Mouse (Mus musculus): Measurements from ENCODE around the gene Anp32a. TPM values are rescaled to one million over a fixed set of nuclear protein-coding genes. Genes with fewer than 3 reads are reported as not detected.

Anp32a gene
- polyA plus RNA-seq, 1 experiment from 2014 or later: 165 TPM

DNA sequence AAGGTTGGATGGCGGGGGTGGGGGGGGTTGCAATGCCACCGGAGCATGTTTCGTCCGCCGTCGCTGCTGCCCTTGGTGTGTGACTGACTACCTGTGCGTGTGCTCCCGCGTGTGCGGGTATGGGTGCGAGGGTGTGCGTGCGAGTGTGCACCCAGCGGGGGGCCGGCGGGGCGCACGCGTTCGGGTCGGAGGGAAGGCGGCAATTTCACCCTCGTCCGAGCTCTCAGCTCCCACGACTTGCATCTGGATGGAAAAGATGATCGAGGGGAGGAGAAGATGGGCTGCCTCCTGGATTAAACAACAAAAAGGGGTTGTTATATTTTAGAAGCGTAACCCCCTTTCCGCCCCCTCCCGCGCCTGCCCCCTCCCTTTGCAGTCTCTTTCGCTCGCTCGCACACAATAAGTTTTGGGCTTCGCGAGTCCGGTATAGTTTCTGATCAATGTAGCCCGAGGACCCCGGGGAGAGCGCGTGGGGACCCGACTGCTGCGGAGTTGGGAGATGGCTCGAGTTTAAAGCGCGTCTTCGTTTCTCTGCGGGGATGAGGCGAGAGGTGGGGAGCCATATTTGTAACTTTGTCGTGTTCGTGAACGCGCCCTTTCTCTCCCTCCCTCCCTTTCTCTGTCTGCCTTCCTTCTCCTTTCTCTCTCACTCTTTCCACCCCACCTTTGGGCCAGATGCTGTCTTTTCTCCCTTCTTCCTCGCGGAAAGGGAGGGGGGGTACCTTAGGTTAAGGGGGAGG lies 778 bp downstream of the Anp32a start:
- Histone ChIP-seq H3K4me1 (replicated peaks) (peaks cover 17% of the 10 kb centered on the region), H3K9ac (peak overlapping the region; percentile 95), H3K36me3 (no peaks in the 10 kb centered on the region), H3K4me2 (replicated peaks) (peak overlapping the region; percentile 84), H3K4me3 (replicated peaks) (peak overlapping the region; percentile 88), H3K9me3 (no peaks in the 10 kb centered on the region), H3K27me3 (replicated peaks) (no peaks in the 10 kb centered on the region), H3K27ac (peak overlapping the region; percentile 95)
- WGBS: under 1% methylated on average over 53 of the region's 54 CpGs
- no peak for ATAC-seq

DNA sequence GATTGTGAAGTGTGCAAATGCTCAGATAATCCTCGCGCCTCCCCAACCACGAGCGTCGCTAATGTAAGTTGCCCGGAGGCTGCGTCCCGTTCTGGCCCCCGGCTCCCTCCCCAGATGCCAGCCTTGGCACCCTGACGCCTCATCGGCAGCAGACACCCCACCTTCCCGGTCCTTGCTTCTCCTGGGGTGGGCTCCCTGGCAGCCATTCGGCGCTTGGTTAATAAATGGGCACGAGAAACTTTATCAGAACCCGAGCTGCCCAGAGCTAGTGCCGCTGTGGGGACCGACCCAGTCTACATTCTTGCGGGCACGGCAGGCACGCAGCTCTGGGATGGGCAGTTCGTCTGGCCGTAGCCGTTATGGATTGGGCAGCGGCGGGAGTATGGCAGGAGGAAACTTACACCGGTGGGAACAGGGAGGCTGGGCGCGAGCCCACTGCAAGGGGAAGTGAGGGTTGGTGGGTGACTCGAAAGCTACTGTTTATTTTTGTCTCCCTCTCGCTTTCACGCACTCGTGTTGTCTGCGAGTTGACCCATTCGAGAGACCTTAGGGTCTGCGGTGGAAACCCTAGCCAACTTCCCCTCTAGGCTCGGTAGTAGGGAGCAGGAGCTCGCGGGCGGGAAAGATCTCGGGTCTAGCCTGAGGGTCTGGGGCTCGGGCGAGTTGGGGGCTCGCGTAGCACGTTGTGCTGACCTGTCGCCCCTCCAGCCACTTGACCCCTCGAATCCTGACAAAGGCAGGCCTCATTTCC lies 1.5 kb downstream of the Anp32a start:
- ATAC-seq: peak; percentile 29
- peak overlapping the region; percentile 95 for H3K27ac ChIP-seq
- peaks cover 22% of the 10 kb centered on the region for H3K4me1 ChIP-seq (replicated peaks)
- H3K9ac ChIP-seq: peak overlapping the region; percentile 95
- H3K9me3 ChIP-seq: no peaks in the 10 kb centered on the region
- H3K4me3 ChIP-seq (replicated peaks): peak overlapping the region; percentile 88
- H3K36me3 ChIP-seq: no peaks in the 10 kb centered on the region
- no peaks in the 10 kb centered on the region for H3K27me3 ChIP-seq (replicated peaks)
- WGBS: under 1% methylated on average over 48 of the region's 48 CpGs
- peak overlapping the region; percentile 84 for H3K4me2 ChIP-seq (replicated peaks)

DNA sequence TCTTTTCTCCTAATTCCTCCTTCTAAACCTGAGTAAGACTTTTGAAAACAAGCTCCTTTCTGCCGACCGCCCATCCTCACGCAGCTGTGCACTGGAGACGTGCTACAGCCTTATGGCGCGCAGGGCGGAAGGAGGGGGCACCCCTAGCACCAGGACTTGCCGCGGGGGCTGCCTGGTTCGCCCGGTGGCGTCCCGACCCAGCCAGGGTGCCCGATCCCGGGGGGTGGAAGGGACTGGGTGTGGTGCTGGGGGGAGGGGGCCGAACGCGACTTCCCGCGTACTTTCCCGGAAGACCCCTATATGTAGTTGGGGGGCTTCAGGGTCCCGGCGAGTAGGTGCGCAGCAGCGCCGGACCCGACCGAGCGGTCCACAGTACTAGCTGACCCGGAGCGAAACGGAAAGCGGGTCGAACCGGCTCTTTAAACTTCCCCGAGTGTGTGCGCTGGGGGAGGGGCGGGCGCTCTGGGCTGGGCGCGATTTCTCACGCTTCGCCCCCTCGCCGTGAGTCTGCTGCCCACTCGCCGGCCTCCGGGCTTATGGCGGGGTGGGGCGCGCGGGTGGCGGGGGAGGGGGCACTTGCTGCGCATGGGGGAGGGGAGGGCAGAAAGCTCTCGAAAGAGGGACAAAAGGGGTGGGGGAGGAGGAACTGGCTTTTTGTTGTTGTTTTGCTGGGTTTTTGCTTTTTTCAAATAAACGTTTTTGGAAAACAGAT lies 2.3 kb downstream of the Anp32a start:
- H3K27me3 ChIP-seq (replicated peaks): no peaks in the 10 kb centered on the region
- H3K27ac ChIP-seq: peak overlapping the region; percentile 95
- H3K4me2 ChIP-seq (replicated peaks): peak overlapping the region; percentile 84
- H3K36me3 ChIP-seq: no peaks in the 10 kb centered on the region
- under 1% methylated on average over 49 of the region's 56 CpGs for WGBS
- no peaks in the 10 kb centered on the region for H3K9me3 ChIP-seq
- H3K4me1 ChIP-seq (replicated peaks): peaks cover 27% of the 10 kb centered on the region
- ATAC-seq: peak; percentile 55
- peak overlapping the region; percentile 95 for H3K9ac ChIP-seq
- H3K4me3 ChIP-seq (replicated peaks): peak overlapping the region; percentile 88

DNA sequence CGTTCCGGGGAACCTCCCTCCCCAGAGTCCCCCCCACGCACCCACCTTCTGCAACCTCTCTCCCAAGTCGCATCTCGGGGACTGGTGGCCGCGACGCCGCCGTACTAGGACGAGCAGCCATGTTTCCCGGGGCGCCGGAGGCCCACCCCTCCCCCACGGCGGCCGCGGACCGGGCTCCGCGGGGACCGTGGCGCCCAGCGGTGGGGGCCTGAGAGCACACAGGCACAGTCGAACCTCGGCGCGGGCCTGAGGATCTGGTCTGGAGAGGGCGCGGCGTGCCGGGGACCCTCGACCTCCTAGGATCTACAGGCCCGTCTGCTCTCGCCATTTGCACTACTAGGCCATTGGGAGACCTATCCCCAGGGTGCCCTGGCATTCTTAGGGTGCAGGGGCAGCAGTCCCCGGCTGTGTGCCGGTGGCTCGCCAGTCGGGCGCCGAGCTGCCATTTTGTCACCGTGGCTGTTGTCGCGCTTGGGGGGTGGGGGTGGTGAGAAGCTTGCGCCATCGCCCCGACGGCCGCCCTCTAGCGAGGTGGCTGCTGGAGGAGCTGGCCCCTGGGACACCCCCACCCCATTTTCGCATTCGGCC lies 2.9 kb downstream of the Anp32a start:
- H3K9me3 ChIP-seq: no peaks in the 10 kb centered on the region
- H3K9ac ChIP-seq: peak overlapping the region; percentile 95
- peak overlapping the region; percentile 84 for H3K4me2 ChIP-seq (replicated peaks)
- peak overlapping the region; percentile 95 for H3K27ac ChIP-seq
- peaks cover 29% of the 10 kb centered on the region for H3K4me1 ChIP-seq (replicated peaks)
- H3K27me3 ChIP-seq (replicated peaks): no peaks in the 10 kb centered on the region
- 0% methylated on average over 52 of the region's 52 CpGs for WGBS
- H3K36me3 ChIP-seq: no peaks in the 10 kb centered on the region
- H3K4me3 ChIP-seq (replicated peaks): peak overlapping the region; percentile 88
- peak; percentile 37 for ATAC-seq

- under 1% methylated on average over 26 of the region's 26 CpGs for WGBS
- peaks cover 34% of the 10 kb centered on the region for H3K4me1 ChIP-seq (replicated peaks)
- H3K4me2 ChIP-seq (replicated peaks): peak overlapping the region; percentile 84
- no peaks in the 10 kb centered on the region for H3K36me3 ChIP-seq
- H3K4me3 ChIP-seq (replicated peaks): peak overlapping the region; percentile 88
- H3K9me3 ChIP-seq: no peaks in the 10 kb centered on the region
- no peaks in the 10 kb centered on the region for H3K27me3 ChIP-seq (replicated peaks)
- peak overlapping the region; percentile 95 for H3K9ac ChIP-seq
- peak overlapping the region; percentile 95 for H3K27ac ChIP-seq
- ATAC-seq: peak; percentile 46
These were observed 3.5 kb downstream of the Anp32a start for GRCm38 (mm10) chr9:62344545-62344944.

DNA sequence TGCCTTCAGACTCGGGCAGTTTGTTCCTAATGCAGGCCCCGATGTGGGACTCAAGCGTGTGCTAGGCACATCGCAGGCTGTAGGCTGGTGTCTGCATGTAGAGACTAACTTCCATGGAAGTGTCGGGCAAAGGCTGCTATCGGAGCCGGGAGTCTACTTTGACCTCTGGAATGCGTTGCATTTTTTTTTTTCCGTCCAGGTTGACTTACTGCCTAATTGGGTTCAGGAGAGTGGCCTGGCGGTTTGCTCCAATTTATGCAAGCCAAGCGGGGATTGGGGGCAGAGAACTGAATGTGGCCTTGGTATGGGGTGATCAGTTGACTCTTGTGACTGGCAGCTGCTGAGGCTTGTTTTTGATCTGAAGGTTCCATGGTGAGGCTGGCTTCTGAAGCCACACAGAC lies 4.0 kb downstream of the Anp32a start:
- H3K4me3 ChIP-seq (replicated peaks): peak overlapping the region; percentile 88
- peak overlapping the region; percentile 95 for H3K27ac ChIP-seq
- H3K4me1 ChIP-seq (replicated peaks): peaks cover 38% of the 10 kb centered on the region
- 23% methylated on average over 11 of the region's 11 CpGs for WGBS
- no peaks in the 10 kb centered on the region for H3K36me3 ChIP-seq
- H3K9me3 ChIP-seq: no peaks in the 10 kb centered on the region
- peak overlapping the region; percentile 84 for H3K4me2 ChIP-seq (replicated peaks)
- no peaks in the 10 kb centered on the region for H3K27me3 ChIP-seq (replicated peaks)
- no peak for ATAC-seq
- H3K9ac ChIP-seq: peak overlapping the region; percentile 95

DNA sequence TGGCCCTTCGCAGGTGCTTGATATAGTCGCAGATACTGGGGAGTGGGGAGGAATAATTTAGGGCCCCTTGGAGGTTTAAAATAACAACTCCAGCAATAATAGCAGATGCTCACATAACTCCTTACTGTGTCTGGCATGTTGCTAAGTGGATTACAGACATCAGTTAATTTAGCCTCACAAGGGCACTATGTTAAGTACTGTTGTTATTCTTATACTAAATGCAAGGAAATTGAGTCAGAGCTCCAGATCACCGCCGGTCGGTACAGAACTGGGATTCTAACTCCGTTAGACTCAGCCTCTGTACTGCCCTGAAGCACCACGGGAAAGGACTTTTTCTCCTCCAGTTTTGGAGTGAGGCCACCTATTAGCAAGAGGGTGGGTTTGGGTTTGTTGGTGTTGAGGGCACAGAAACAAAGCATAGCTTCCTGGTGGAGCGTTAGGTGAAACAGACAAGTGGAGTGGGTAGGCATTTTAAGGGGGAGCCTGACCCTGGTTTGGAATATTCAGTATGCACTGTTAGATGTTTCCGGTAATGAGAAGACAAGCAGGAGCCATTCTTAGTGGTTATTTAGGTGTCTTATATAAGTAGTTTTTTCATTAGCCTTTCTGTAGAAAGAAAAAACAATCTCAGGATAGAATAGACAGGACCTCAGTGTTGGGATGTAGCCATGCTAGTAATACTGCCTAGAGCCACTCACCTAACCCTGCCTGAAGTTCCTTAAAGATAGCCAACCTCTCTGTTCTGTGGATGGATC lies 4.7 kb downstream of the Anp32a start:
- Histone ChIP-seq H3K27ac (peak overlapping the region; percentile 95; the same call in 1 of the 2 replicates), H3K36me3 (no peaks in the 10 kb centered on the region), H3K4me2 (replicated peaks) (peak overlapping the region; percentile 84), H3K4me3 (replicated peaks) (peak overlapping the region; percentile 88), H3K4me1 (replicated peaks) (peaks cover 43% of the 10 kb centered on the region), H3K9me3 (no peaks in the 10 kb centered on the region), H3K9ac (peak overlapping the region; percentile 95; the same call in 1 of the 2 replicates), H3K27me3 (replicated peaks) (no peaks in the 10 kb centered on the region)
- ATAC-seq: no peak
- 53% methylated on average over 9 of the region's 9 CpGs for WGBS

GRCm38 (mm10) chr9:62346388-62346679 lies 5.2 kb downstream of the Anp32a start:
- H3K27ac ChIP-seq: no peak overlapping the region
- ATAC-seq: no peak
- H3K36me3 ChIP-seq: no peaks in the 10 kb centered on the region
- H3K4me2 ChIP-seq (replicated peaks): peak overlapping the region; percentile 84; the same call in 1 of the 2 replicates
- H3K9ac ChIP-seq: no peak overlapping the region
- H3K4me1 ChIP-seq (replicated peaks): peaks cover 45% of the 10 kb centered on the region
- no peaks in the 10 kb centered on the region for H3K9me3 ChIP-seq
- no peaks in the 10 kb centered on the region for H3K27me3 ChIP-seq (replicated peaks)
- 70% methylated on average over 6 of the region's 6 CpGs for WGBS
- no peak overlapping the region for H3K4me3 ChIP-seq (replicated peaks)

- Histone ChIP-seq H3K27me3 (replicated peaks) (no peaks in the 10 kb centered on the region), H3K9ac (no peak overlapping the region), H3K4me1 (replicated peaks) (peaks cover 48% of the 10 kb centered on the region), H3K4me3 (replicated peaks) (no peak overlapping the region), H3K9me3 (no peaks in the 10 kb centered on the region), H3K36me3 (no peaks in the 10 kb centered on the region), H3K27ac (no peak overlapping the region), H3K4me2 (replicated peaks) (no peak overlapping the region)
- WGBS: 74% methylated on average over 5 of the region's 5 CpGs
- no peak for ATAC-seq
These were observed 6.1 kb downstream of the Anp32a start for GRCm38 (mm10) chr9:62347201-62347600.

DNA sequence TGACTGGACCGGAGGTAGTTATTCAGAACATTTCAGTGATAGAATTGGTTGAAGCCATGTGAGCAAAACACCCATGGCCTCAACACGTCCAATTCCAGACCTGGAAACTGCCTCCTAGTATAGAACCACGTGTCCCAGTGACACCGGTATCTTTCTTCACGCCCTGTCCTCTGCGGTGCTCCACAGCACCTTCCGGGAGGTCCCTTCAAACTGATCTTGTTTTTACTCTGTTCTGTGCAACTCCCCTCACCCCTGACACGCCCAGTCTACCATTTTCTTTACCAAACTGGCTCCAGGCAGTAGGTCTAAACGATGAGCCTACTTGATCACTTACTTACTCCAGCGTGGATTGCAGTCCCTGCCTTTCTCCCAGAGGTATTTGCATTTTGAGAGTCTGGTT lies 7.0 kb downstream of the Anp32a start:
- WGBS: 77% methylated on average over 10 of the region's 10 CpGs
- no peak overlapping the region for H3K4me2 ChIP-seq (replicated peaks)
- no peaks in the 10 kb centered on the region for H3K9me3 ChIP-seq
- ATAC-seq: no peak
- no peak overlapping the region for H3K27ac ChIP-seq
- H3K9ac ChIP-seq: no peak overlapping the region
- H3K4me1 ChIP-seq (replicated peaks): peaks cover 48% of the 10 kb centered on the region
- H3K4me3 ChIP-seq (replicated peaks): no peak overlapping the region
- H3K27me3 ChIP-seq (replicated peaks): no peaks in the 10 kb centered on the region
- H3K36me3 ChIP-seq: no peaks in the 10 kb centered on the region

GRCm38 (mm10) chr9:62348467-62348985 lies 7.4 kb downstream of the Anp32a start:
- H3K4me3 ChIP-seq (replicated peaks): no peak overlapping the region
- no peak for ATAC-seq
- H3K4me1 ChIP-seq (replicated peaks): peaks cover 48% of the 10 kb centered on the region
- no peak overlapping the region for H3K9ac ChIP-seq
- no peak overlapping the region for H3K27ac ChIP-seq
- 62% methylated on average over 6 of the region's 6 CpGs for WGBS
- no peaks in the 10 kb centered on the region for H3K36me3 ChIP-seq
- no peak overlapping the region for H3K4me2 ChIP-seq (replicated peaks)
- H3K27me3 ChIP-seq (replicated peaks): no peaks in the 10 kb centered on the region
- no peaks in the 10 kb centered on the region for H3K9me3 ChIP-seq
